Mouse (Mus musculus): ENCODE data around the gene Mtus2.
"Not testable (repeated sequence)": the region's sequence is repeated elsewhere in the genome, so short reads cannot be mapped to it uniquely, and the experiment has no call there.

The Mtus2 gene

DNA sequence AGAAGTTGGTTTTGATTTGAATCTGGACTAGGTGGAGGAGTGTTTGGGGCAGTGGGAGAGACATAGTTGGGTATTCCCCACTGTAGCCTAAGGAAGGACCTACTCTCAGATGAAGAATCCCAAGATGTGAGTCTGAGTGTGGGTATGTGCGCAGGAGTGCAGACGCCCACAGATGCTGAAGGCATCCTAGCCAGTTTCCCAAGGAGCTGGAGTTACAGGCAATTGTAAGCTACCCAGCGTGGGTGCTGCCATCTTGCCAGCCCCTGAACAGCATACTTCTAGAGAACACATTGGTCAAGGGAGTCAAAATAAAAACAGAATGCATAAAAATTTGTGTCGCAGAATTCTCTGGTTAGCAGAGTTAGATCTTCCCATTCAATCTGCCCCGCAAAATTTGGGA, 325.5 kb downstream of the Mtus2 start:
- no peak for DNase-seq (ENCODE audit: low read depth)

DNA sequence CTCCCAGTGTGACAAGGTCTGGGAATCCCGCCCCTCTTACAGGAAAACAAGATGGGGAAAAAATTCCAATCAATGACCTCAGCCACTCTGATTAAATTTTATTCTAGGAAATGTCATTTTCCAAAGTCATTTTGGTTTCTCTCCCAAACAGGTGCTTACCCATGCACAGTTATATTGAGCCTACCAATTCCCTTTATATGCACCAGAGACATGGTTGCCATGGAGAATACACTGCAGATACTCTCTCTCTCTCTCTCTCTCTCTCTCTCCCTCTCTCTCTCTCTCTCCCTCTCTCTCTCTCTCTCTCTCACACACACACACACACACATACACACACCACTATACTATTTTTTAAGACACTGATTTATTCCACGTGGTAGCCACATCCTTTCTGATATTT, 326.1 kb downstream of the Mtus2 start:
- DNase-seq (ENCODE audit: low read depth), result no peak

DNA sequence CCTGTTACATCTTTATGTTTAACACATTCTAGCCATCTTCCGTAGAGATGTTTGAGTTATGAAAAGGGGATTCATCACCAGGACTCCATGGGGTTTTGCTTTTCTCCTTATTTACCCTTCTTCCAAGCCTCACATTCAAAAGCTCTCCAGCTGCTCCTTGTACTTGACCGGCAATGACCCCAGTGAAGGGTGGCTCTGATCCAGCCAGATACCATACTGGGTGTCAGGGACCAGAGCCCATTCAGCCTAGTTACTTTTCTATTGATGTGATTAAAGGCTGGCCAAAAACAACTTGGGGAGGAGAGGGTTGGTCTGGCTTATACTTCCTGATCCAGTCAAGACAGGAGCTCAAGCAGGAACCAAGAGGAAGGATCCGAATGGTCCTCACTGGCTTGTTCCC, 326.5 kb downstream of the Mtus2 start:
- DNase-seq (ENCODE audit: low read depth), result no peak

DNA sequence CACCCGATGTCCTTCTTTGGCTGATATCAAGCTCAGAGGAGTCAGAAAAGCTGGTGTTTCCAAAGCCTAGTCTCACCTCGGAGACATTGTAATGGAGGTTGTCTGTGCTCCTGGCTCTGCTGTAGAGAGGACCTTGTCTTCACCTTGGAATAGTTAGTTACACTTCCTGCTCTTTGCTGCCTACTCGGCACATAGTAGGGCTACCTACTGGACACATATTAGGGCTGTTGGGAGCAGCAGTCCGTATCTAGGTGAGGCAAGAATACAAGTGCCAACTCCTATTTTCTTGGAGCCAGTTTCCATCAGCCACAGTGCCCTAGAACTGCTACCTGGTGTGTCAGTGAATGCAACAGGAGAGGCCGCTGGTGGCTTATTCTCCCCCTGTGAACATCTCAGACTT, 330.4 kb downstream of the Mtus2 start:
- no peak for DNase-seq (ENCODE audit: low read depth)

DNA sequence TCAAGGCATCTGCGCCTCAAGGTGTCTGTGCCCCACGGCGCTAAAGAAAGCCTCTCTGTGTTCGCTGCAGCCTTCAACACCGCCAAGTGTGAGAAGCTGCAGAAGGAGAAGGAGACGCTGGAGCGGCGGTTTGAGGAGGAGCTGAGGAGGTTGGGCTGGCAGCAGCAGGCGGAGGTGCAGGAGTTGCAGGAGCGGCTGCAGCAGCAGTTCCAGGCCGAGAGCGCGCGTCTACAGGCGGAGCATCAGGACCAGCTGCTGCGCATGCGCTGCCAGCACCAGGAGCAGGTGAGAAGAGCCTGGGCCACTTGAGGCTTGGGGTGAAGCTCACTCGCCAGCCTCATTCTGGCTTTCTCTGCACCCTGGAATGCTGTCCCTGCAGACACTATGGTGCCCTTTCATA, 331.7 kb downstream of the Mtus2 start:
- no peak for DNase-seq (ENCODE audit: low read depth)

DNA sequence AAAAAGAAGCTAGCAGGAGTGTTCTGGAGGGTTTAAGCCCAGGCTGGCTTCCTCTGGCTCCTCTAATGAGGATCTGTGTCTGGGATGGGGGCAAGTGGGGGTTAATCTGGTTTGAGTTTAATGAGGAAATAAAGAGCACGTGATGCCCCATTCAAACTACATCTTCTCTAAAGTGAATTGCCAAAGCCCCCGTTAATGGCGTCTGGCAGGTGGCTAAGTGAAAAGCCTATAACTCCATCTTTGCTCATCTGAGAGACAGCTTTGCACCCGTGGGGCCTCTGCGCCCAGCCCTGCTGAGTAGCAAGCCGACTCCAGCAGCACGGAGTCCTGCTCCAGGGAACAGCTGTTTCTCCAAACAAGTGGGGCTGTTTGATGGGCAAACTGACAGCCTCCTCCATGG, 332.8 kb downstream of the Mtus2 start:
- DNase-seq (ENCODE audit: low read depth), result no peak

DNA sequence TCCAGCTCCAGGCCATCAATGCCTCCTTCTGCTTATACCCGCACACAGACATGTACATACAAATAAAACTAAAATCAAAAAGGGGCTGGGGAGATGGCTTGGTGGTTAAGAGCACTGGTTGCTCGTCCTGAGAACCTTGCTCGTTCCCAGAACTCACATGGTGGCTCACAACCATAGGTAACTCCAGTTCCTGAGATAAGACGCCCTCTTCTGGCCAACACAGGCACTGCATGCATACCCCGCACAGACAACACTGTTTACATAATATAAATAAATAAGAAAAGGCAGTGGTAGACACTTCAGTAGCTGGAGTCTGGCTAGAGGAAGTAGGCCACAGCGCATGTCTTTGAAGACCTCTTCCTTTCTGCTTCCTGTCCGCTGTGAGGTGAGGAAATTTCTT, 335.7 kb downstream of the Mtus2 start:
- DNase-seq (ENCODE audit: low read depth), result no peak

DNA sequence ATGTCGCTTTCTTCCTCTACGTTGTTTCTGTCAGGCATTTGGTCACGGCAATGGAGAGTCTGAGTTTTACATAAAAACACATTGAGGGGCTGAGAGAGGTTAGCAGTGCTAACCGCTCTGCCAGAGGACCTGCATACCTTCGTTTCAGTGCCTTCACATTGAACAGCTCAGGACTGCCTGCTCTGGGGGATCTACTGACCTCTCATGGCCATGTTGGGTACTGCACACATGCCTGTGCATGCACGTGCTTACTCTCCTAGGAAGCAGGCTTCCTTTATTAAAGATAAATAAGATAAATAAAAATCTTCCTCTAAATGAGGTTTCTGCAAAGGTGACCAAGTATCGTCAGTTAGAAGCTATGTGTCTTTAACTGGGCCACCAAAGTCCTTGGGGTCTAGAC, 336.2 kb downstream of the Mtus2 start:
- DNase-seq (ENCODE audit: low read depth), result peak; percentile 44

DNA sequence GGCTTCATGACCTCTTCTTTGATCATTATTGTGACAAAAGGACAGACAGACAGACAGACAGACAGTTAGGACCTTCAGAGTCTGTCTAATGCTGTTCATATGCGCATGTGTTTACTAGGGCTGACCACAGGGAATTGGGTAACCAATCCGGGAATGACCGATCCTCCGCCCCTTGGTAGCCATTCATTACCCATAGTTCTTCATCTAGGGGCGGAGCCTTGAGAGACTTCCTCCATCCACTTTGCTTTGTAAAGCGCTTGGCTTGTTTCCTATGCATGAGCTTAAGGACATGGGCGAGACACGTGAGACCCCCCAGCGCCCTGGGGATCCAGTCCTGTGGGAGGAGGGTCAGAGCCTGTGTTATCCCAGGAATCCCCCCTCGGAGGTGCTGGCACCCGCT, 345.8 kb downstream of the Mtus2 start:
- DNase-seq (ENCODE audit: low read depth), result no peak

DNA sequence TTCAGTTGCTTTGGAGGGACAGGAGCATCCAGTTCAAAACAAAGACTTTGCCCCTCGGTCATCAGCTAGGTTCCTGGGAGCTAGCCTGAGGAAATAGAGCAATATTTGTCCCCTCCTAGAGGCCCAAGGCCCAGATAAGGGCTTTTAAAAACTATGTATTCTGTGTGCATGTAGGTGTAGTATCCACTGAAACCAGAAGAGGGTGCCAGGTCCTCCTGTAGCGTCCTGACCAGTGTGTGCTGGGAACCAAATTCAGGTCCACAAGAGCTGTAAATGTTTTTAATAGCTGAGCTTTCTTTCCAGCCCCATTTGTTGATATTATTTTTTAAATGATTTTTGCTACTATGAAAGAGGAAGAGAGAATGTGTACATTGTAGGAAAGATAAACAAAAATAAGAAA, 347.0 kb downstream of the Mtus2 start:
- DNase-seq (ENCODE audit: low read depth), result no peak

DNA sequence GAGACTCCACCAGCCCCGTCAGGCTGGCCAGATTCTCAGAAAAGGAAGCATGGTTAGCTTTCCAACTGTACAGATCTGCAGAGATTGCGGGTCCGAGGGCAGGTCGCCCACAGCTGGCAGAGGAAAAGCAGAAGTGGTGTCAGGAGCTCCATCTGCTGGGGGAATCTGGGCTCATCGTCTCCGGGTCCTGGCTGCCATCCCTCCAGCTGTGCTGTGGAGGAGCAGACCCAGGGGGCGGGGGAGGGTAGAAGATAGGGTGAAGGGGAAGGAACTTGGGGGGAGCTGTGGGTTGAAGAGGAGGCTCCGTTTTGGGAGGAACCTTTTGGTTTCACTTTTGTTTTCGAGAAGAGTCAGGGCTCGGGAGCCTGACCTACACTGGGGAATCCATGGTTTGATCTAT, 353.7 kb downstream of the Mtus2 start:
- peak; percentile 85 for DNase-seq (ENCODE audit: low read depth)

DNA sequence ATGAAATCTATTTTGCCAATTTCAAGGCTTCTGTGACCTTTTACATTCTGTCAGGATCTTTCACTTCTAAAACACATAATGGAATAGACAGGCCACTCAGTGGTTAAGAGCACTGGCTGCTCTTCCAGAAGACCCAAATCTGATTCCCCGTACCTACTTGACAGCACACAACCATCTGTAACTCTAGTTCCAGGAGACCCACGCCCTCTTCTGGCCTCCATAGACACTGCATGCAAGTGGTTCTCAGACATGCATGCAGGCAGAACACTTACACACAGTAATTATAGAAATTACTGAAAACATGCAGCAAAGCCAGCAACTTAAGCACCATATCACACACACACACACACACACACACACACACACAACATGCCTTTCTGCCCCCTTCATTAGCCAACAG, 355.3 kb downstream of the Mtus2 start:
- DNase-seq (ENCODE audit: low read depth), result peak; percentile 60

DNA sequence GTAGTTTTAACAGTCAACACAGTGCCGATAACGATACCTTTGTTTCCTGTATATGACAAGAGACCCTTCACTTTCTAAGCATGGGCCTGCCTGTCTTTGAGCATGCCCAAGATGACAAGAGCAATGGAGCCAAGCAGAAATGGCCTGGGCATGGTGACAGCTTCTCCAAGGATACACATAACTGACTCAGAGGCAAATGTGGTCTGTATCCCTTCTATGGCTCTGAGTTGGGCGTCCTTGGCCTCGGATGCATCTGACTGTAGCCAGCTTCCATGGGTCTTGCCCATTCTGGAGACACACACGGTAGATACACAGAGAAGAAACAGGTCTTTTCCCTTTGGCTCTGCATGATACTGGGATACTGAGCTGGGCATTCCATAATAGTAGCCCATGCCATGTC, 357.8 kb downstream of the Mtus2 start:
- DNase-seq (ENCODE audit: low read depth), result no peak

DNA sequence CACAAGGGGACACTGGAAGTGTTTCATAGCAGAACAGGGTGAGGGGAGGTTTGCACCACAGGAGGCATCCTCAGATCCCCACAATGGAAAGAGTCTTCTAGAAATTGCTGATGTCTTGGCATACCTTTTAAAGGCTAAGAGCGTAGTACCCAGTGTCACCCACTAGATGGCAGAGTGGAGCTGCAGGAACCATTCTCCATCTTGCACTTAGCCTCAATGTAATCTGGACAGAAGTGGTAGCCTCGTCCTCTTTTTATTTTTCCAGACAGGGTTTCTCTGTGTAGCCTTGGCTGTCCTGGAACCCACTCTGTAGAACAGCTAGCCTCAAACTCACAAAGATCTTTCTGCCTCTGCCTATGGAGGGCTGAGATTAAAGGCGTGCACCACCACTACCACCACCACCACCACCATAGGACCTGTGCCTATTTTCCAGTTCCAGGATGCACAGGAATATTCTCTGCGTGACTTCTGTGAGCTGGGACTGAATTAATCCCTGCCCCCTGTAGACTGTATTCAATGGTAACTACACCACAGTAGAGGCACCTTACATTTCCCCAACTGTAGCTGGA, 368.3 kb downstream of the Mtus2 start:
- peak; percentile 84 for DNase-seq (ENCODE audit: low read depth)

DNA sequence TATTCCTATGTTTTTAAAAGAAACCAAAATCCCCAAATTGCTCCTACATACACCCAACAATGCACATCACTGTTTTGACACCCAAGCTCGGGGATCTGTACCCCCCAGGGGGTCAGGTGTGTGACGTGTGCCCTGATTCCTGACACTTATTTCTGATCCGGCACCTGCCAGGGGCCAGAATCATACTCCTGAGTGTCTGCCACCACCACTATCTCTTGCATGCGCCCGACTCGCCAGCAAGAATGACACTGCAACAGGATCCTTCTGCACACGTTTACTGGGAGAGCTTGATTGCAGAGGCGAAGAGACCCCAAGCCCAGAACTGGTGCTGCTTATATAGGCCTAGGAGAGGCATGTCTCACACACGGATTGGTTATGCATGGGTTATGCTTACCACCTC, 369.2 kb downstream of the Mtus2 start:
- DNase-seq (ENCODE audit: low read depth), result not testable (repeated sequence)

DNA sequence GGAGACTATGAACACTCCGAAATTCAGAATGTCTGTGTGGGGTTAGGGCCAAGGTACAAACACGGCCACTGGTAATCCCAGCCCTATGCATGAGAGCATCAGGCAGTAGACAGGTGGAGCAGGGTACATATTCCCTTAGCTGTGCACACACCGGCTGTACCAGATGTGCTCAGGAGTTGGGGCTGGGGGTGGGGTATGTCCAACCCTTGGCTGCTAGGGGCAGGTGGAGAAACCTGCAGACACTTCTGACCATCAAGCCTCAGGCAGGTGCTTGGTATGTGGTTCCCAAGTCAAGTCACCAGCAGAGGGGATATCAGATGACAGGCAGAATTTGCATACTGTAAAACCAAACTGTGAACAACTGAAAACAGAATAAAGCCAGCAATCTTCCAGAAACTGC, 371.9 kb downstream of the Mtus2 start:
- no peak for DNase-seq (ENCODE audit: low read depth)

DNA sequence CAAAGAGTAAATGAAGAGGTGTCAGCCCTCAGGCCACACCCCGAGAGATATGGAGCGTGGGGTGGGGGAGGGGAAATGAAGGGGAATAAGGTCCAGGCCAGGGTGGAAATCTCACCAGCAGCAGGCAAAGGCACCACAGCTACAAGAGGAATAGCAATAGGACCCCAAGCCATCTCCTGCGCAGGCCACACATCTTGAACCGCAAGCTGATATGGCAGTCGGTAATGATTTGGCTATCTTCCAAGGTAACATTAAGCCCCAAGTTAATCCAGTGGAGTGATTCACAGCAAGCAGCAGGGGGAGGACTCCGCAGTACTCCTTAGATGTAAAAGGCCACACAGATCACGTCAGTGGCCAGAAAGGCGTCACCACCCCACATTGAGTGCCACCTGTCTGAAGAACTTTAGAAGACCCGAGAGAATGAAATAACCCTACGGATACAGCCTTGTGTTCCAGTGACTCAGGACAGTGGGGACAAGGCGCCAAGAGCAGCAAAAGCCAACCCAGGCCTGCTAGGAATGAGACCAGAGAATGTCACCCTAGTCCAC, 374.2 kb downstream of the Mtus2 start:
- no peak for DNase-seq (ENCODE audit: low read depth)

DNA sequence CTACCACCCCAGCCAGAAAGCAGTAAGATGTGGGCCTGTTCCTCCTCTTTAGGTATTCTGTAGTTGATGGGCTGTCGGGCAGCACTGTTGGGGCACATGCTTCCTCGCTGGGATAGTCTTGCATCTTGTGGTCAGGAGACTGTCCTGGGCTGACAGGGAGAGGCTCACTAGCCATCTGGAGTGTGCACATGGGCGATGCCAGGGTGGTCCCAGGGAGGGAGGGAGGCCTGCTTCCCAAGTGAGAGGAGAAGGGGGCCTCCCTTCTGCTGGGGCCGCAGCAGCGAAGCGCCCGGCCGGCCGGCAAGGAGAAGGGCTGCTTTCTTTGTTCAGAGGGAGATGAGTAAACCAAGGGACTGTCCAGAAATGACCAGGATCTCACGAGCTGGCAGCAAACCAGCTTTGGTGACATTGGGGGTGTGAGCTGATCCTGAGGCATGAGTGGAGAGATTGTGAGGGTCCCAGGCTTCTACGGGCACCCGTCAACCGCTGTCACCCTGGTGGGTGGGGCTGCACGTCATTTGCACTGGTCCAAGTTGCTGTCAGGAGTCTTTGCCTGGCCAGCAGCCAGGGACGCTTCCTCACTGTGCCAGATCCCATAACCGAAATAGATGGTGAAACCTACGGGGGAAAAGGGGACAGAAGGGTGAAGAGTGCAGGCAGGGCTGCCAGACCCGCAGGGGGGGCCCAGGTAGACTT, 375.0 kb downstream of the Mtus2 start:
- no peak for DNase-seq (ENCODE audit: low read depth)

DNA sequence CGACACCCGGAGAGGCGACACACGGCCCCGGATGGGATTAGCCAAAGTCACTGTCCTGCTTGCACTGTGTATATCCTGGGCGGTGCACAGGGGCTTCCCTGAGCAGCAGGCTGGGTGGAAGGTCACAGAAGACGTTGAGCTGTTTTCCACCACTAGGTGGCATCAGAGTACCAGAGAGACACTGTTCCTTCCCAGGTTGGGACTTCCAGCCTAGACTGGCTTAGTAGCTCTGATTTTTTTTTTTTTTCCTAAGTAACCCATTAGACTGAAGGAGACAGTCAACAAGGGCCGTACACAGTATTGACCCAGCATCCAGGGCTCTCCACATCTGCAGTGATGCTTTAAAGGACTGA, 375.5 kb downstream of the Mtus2 start:
- peak; percentile 83 for DNase-seq (ENCODE audit: low read depth)

DNA sequence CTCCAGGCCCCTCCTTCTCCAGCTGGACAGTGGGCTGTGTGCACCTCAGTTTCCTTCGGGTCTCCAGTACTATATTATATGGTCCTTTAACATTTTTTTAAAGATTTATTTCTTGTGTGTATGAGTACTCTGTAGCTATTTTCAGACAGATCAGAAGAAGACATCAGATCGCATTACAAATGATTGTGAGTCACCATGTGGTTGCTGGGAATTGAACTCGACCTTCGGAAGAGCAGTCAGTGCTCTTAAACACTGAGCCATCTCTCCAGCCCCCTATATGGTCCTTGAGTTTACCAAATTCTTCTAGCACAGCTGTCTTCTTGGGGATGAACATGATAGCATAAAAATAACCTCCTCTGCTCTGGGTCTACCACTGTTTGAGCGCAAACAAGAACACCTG, 382.0 kb downstream of the Mtus2 start:
- DNase-seq (ENCODE audit: low read depth), result no peak

DNA sequence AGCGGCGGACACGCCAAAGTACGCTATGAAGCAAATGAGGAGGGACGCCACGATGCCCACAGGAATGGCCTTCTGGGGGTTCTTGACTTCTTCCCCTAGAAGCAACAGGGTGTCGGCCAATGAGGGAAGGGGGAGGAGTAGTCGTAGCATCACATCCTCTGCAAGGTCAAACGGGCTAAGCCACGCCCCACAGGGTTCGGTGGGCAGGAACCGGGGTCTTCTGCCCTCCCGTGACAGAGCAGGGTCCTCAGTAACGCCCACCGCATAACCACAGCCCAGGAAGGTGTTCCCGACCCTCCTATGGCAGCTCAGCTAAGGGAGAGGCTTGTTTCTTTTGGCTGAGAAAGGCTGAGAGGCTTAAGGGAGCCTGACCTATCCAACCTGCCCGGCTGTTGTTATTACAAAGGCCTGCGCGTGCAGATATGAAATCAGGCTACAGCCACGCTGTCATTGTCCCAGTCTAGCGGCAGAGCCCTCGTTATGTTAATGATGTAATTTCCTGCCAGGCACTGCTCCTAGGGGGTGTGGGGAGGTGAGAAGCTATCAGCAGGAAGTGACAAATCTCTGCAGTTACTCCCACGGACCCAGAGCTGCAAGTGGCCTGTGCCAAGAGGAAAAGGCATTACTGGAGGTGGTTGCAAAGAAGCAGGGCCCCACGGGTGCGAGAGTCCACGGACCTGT, 385.1 kb downstream of the Mtus2 start:
- peak; percentile 90 for DNase-seq (ENCODE audit: low read depth)

DNA sequence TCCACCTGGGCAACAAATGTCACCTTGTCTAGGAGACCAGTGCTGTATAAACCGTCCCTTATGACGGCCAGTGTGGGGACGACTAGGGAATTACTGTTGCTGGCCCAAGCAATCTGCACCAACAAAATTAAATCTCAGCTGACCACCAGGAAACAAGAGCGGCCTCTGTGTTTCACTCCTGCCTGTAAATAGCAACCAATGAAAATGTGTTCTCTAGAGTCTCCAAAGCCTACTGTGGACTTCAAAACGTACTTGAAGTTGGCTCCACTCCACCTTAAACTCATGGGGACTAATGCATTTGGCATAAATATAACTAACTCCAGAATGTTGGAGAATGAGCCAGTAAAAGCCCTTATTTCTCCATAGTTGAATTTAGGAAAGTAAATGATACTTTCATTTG, 387.3 kb downstream of the Mtus2 start:
- no peak for DNase-seq (ENCODE audit: low read depth)

DNA sequence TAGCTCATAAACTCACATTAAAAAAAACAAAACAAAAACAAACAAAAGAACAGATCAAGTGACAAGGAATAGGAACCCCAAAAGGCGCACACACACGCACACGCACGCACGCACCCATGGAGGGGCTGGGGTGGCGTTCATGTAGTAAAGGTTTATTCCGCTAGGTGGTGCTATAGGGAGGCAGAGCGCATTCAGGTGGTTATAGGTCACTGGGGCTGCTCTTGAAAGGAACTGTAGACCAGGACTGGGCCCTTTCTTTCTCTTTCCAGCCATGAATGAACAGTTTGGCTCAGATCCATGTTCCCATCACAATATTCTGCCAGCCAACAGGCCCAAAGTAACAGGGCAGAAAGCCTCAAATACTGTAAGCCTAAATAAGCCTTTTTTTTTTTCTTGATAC, 389.4 kb downstream of the Mtus2 start:
- peak; percentile 71 for DNase-seq (ENCODE audit: low read depth)

DNA sequence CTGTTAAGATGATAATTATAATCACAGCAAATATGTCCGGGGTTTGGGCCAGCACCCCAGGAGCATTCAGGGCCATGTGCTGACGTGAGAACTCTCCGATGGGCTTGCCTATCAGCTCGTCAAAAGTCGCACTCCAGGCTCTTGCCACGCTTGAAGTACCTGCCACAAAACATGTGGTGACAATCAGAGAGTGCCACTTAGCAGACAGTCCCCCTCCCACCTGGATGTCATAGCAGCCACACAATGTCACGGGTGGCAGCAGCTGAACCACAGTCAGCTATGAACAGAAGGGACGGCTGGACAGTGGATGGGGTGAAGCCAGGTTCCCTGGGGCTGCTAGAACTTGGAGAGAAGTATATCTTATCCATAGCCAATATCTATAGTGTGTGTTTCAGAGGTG, 391.0 kb downstream of the Mtus2 start:
- no peak for DNase-seq (ENCODE audit: low read depth)

Measured in induced T-regulatory cell, adult 2 months (primary cell).